ENCODE assay signal across 26 mouse cellular contexts in genomic region chr10:13102360-13102759, GRCm38 (mm10). TPM values are rescaled to one million over a fixed set of nuclear protein-coding genes. Genes with fewer than 3 reads are reported as not detected.
A peak's percentile ranks its signal among the peaks of the same experiment; 100 is the strongest.
DNase-seq lines count a peak whose midpoint lies in the region; ATAC-seq and TF ChIP-seq lines count a peak whose summit lies in the region.
"Had no signal": no experiment of that assay in that cellular context is flagged by ENCODE, and none has a peak within 500 bp of the region (broad histone marks: within the 10 kb centered on the region; RNA-seq: fewer than 3 reads in every experiment).

No protein-coding gene starts in this region.

- no peaks in the 10 kb centered on the region for H3K9me3 ChIP-seq in ES-E14 (ENCODE audit: control insufficient read depth, insufficient read depth, low read depth, low read length)
- no peaks in the 10 kb centered on the region for H3K9me3 ChIP-seq in stomach, embryonic 15.5 days
- H3K9me3 ChIP-seq: embryonic facial prominence, embryonic 12.5 days; embryonic facial prominence, embryonic 15.5 days; forebrain, embryonic 12.5 days; heart, embryonic 10.5 days; hindbrain, embryonic 12.5 days; hindbrain, embryonic 15.5 days; intestine, embryonic 15.5 days had no signal

- no peak overlapping the region for H3K4me2 ChIP-seq in stomach, embryonic 15.5 days
- H3K4me2 ChIP-seq: embryonic facial prominence, embryonic 12.5 days; embryonic facial prominence, embryonic 15.5 days; forebrain, embryonic 12.5 days; heart, embryonic 13.5 days; hindbrain, embryonic 12.5 days; hindbrain, embryonic 15.5 days; intestine, embryonic 15.5 days had no signal

- no peak overlapping the region for H3K27ac ChIP-seq in ES-E14 (ENCODE audit: insufficient read depth, low read depth, low read length, poor library complexity, severe bottlenecking)
- no peak overlapping the region for H3K27ac ChIP-seq in stomach, embryonic 15.5 days
- H3K27ac ChIP-seq: embryonic facial prominence, embryonic 12.5 days; embryonic facial prominence, embryonic 15.5 days; forebrain, embryonic 12.5 days; heart, adult 2 months; heart, embryonic 10.5 days; heart, embryonic 13.5 days; hindbrain, embryonic 12.5 days; hindbrain, embryonic 15.5 days; intestine, embryonic 15.5 days had no signal

- in situ Hi-C loops in ES-E14 (cut with MboI; ENCODE audit: low sequenced_read_pairs in 2 of 2, unreplicated experiment in 2 of 2) = no loop called here

- H3K9ac ChIP-seq in ES-E14 (ENCODE audit: insufficient read depth, low read depth, low read length, poor library complexity, severe bottlenecking) = no peak overlapping the region
- H3K9ac ChIP-seq in stomach, embryonic 15.5 days = no peak overlapping the region
- H3K9ac ChIP-seq: embryonic facial prominence, embryonic 12.5 days; embryonic facial prominence, embryonic 15.5 days; forebrain, embryonic 12.5 days; heart, embryonic 13.5 days; hindbrain, embryonic 12.5 days; hindbrain, embryonic 15.5 days; intestine, embryonic 15.5 days had no signal

- peak; percentile 70 for DNase-seq in heart, adult 11 months
- DNase-seq in heart, postnatal 14 days = no peak
- DNase-seq in ES-E14 (ENCODE audit: low read depth, low spot score) = no peak
- DNase-seq in right cerebral cortex, adult 2 months (ENCODE audit: low spot score in 2 of 2) = no peak
- DNase-seq in gastrocnemius, adult 8-10 months (ENCODE audit: low spot score in 2 of 2) = no peak
- no peak for DNase-seq in gastrocnemius, postnatal 10 days
- DNase-seq: adrenal gland, adult 2 months; adrenal gland, postnatal 14 days; B cell, adult 2 months; cerebellum, adult 11 months; cerebellum, adult 2 months; cerebellum, adult 9-11 months; cerebellum, postnatal 25 days; gastrocnemius, postnatal 25 days; heart, adult 2 months had no signal

- peak; percentile 28; the same call in 1 of the 2 replicates for ATAC-seq in stomach, embryonic 15.5 days (ENCODE audit: insufficient read depth, low FRiP score, low read depth)
- ATAC-seq: forebrain, embryonic 16.5 days; intestine, embryonic 15.5 days had no signal

- H3K27me3 ChIP-seq in stomach, embryonic 15.5 days (replicated peaks) = no peaks in the 10 kb centered on the region
- H3K27me3 ChIP-seq: CH12.LX; embryonic facial prominence, embryonic 12.5 days; embryonic facial prominence, embryonic 15.5 days; forebrain, embryonic 12.5 days; heart, embryonic 13.5 days; hindbrain, embryonic 12.5 days; hindbrain, embryonic 15.5 days; intestine, embryonic 15.5 days had no signal

- intact Hi-C loops in heart, postnatal 14 days (cut with DNase I) = no loop called here

- H3K4me3 ChIP-seq in ES-E14 (ENCODE audit: insufficient read depth in 1 of 2, low read depth in 1 of 2, low read length in 2 of 2, poor library complexity in 1 of 2, severe bottlenecking in 1 of 2) = no peak overlapping the region
- H3K4me3 ChIP-seq in stomach, embryonic 15.5 days (replicated peaks) = no peak overlapping the region
- H3K4me3 ChIP-seq: embryonic facial prominence, embryonic 12.5 days; embryonic facial prominence, embryonic 15.5 days; forebrain, embryonic 12.5 days; heart, adult 2 months; heart, embryonic 10.5 days; heart, embryonic 13.5 days; hindbrain, embryonic 12.5 days; hindbrain, embryonic 15.5 days; intestine, embryonic 15.5 days had no signal

- H3K4me1 ChIP-seq in ES-E14 (ENCODE audit: control insufficient read depth in 2 of 2, insufficient read depth in 2 of 2, low read length in 2 of 2, poor library complexity in 1 of 2) = no peaks in the 10 kb centered on the region; a peak in 1 of 4 replicates
- peaks cover 19% of the 10 kb centered on the region; the same call in 1 of the 2 replicates for H3K4me1 ChIP-seq in stomach, embryonic 15.5 days
- H3K4me1 ChIP-seq: embryonic facial prominence, embryonic 12.5 days; embryonic facial prominence, embryonic 15.5 days; hindbrain, embryonic 15.5 days had no signal

- no peaks in the 10 kb centered on the region for H3K36me3 ChIP-seq in ES-E14 (ENCODE audit: control insufficient read depth, insufficient read depth, low read length, poor library complexity, severe bottlenecking)
- H3K36me3 ChIP-seq in stomach, embryonic 15.5 days = no peaks in the 10 kb centered on the region
- H3K36me3 ChIP-seq: embryonic facial prominence, embryonic 12.5 days; embryonic facial prominence, embryonic 15.5 days; forebrain, embryonic 12.5 days; hindbrain, embryonic 12.5 days; hindbrain, embryonic 15.5 days; intestine, embryonic 15.5 days had no signal

- whole genome bisulfite sequencing in stomach, embryonic 15.5 days = 53% methylated on average over 4 of the region's 4 CpGs

TF ChIP-seq in ES-E14, 5 proteins besides CTCF, POLR2A, EP300 and RAD21:
- TF ChIP-seq ZC3H11A (IDR thresholded peaks at IDR 0.05; ENCODE audit: borderline replicate concordance, low read depth, low read length) = no peak
- 0 out of 2 replicates have a peak, but pooled peaks have one; percentile 30 for TF ChIP-seq MAFK (IDR thresholded peaks at IDR 0.05; ENCODE audit: insufficient read depth, low read depth, low read length)

RNA-seq across cellular contexts. Expression of gene Plagl1, which starts 42.1 kb away (rescaled TPM):
- total RNA-seq in heart, postnatal 14 days (2021) = 10 to 100 TPM; 22.7 to 23.3 TPM
- total RNA-seq in ES-E14 (2012; rRNA removed) = 1.2 and 13.4 TPM in 2 replicates
- 237 and 238 TPM in 2 replicates for polyA plus RNA-seq in stomach, embryonic 15.5 days (2015; fragmentation: Nextera tagmentation; extraction: Ambion mirVana)
- 1 to 10 TPM in 2 of 4 experiments, under 1 TPM in 2; 0.83 to 2.4 (median 1.0) TPM for total RNA-seq in gastrocnemius, adult 8-10 months (2022)
- 100 to 1,000 TPM; 121 to 155 TPM for total RNA-seq in gastrocnemius, postnatal 10 days (2021)
